Mouse (Mus musculus): ENCODE data around the gene D7Ertd443e.

The D7Ertd443e gene

GRCm38 (mm10) chr7:134385561-134385960 lies at the start of gene D7Ertd443e:
TSS of gene D7Ertd443e (minus strand) at chr7:134385661.
- DNase-seq: no peak

- no peak for DNase-seq
These were observed 46.2 kb upstream of the D7Ertd443e start for GRCm38 (mm10) chr7:134431681-134432080.

GRCm38 (mm10) chr7:134428676-134429075 lies 43.2 kb upstream of the D7Ertd443e start:
- DNase-seq: no peak

- DNase-seq: no peak
These were observed 29.6 kb upstream of the D7Ertd443e start for GRCm38 (mm10) chr7:134415014-134415413.

GRCm38 (mm10) chr7:134414005-134414690 lies 28.7 kb upstream of the D7Ertd443e start:
- peak; percentile 30 for DNase-seq

GRCm38 (mm10) chr7:134408641-134409040 lies 23.2 kb upstream of the D7Ertd443e start:
- DNase-seq: peak; percentile 52

GRCm38 (mm10) chr7:134400746-134401145 lies 15.3 kb upstream of the D7Ertd443e start:
- DNase-seq: no peak

- no peak for DNase-seq
These were observed 11.3 kb upstream of the D7Ertd443e start for GRCm38 (mm10) chr7:134396769-134397168.

- no peak for DNase-seq
These were observed 2.7 kb downstream of the D7Ertd443e start for GRCm38 (mm10) chr7:134382791-134383190.

- peak; percentile 68 for DNase-seq
These were observed 4.0 kb downstream of the D7Ertd443e start for GRCm38 (mm10) chr7:134381407-134381861.

GRCm38 (mm10) chr7:134378273-134378672 lies 7.2 kb downstream of the D7Ertd443e start:
- peak; percentile 37 for DNase-seq

- DNase-seq: no peak
These were observed 8.7 kb downstream of the D7Ertd443e start for GRCm38 (mm10) chr7:134376786-134377185.

- DNase-seq: peak; percentile 36
These were observed 13.2 kb downstream of the D7Ertd443e start for GRCm38 (mm10) chr7:134372276-134372675.

- DNase-seq: no peak
These were observed 16.2 kb downstream of the D7Ertd443e start for GRCm38 (mm10) chr7:134369241-134369640.

- DNase-seq: no peak
These were observed 23.1 kb downstream of the D7Ertd443e start for GRCm38 (mm10) chr7:134362257-134362870.

GRCm38 (mm10) chr7:134348825-134349224 lies 36.6 kb downstream of the D7Ertd443e start:
- peak; percentile 35 for DNase-seq

- no peak for DNase-seq
These were observed 43.3 kb downstream of the D7Ertd443e start for GRCm38 (mm10) chr7:134342202-134342601.

- no peak for DNase-seq
These were observed 49.5 kb downstream of the D7Ertd443e start for GRCm38 (mm10) chr7:134335951-134336350.

GRCm38 (mm10) chr7:134320979-134321378 lies 64.5 kb downstream of the D7Ertd443e start:
- DNase-seq: no peak

- no peak for DNase-seq
These were observed 83.4 kb downstream of the D7Ertd443e start for GRCm38 (mm10) chr7:134302084-134302483.

- DNase-seq: no peak
These were observed 84.2 kb downstream of the D7Ertd443e start for GRCm38 (mm10) chr7:134301285-134301684.

- peak; percentile 55 for DNase-seq
These were observed 92.7 kb downstream of the D7Ertd443e start for GRCm38 (mm10) chr7:134292750-134293149.

GRCm38 (mm10) chr7:134289611-134290301 lies 95.7 kb downstream of the D7Ertd443e start:
- no peak for DNase-seq

- no peak for DNase-seq
These were observed 96.3 kb downstream of the D7Ertd443e start for GRCm38 (mm10) chr7:134289126-134289525.
